Mouse (Mus musculus) CH12.LX (cell line): ENCODE results near the gene Sox10. TPM values are rescaled to one million over a fixed set of nuclear protein-coding genes. Genes with fewer than 3 reads are reported as not detected.

ENCODE experiments used
- DNase-seq: peaks from one replicate; pipeline ENCODE4 v3.0.0-alpha.2; 2013; ENCODE audit errors: extremely low read depth
- H3K27ac ChIP-seq: 2 replicates; pipeline ENCODE4 v1.5.1; 2012; ENCODE audit warnings: low read depth, mild to moderate bottlenecking, control low read depth, moderate library complexity; ENCODE audit not compliant: insufficient read depth
- H3K27me3 ChIP-seq: replicated peaks from 2 replicates; pipeline ENCODE3; 2012; ENCODE audit warnings: inconsistent platforms
- H3K36me3 ChIP-seq, 2 experiments: replicated peaks in 1 of 2; 2 replicates each; pipeline versions ENCODE3 to v1.6.1; 2012; ENCODE audit warnings: inconsistent platforms in 1 of 2, low read length in 1 of 2, mild to moderate bottlenecking in 1 of 2, mixed read lengths in 1 of 2, moderate library complexity in 1 of 2; ENCODE audit not compliant: control insufficient read depth in 1 of 2, insufficient read depth in 1 of 2
- H3K4me1 ChIP-seq, 2 experiments: 2 replicates each; pipeline ENCODE4 v1.6.1; 2012; ENCODE audit warnings: inconsistent platforms in 1 of 2, moderate library complexity in 1 of 2; ENCODE audit not compliant: insufficient read depth in 2 of 2, control insufficient read depth in 1 of 2
- H3K4me2 ChIP-seq: 2 replicates; pipeline ENCODE4 v1.6.1; 2012; ENCODE audit warnings: low read depth, mild to moderate bottlenecking, control low read depth; ENCODE audit not compliant: poor library complexity, insufficient read depth, severe bottlenecking
- H3K4me3 ChIP-seq, 3 experiments: fragments of 150-350 bp in 1 of 3; sonication (generic) in 1 of 3; replicated peaks in 1 of 3; 2 replicates each; pipeline versions ENCODE3 to v1.5.1; 2011 to 2012; ENCODE audit warnings: low read depth in 2 of 3, low read length in 2 of 3, mild to moderate bottlenecking in 2 of 3, moderate library complexity in 2 of 3, control low read depth in 1 of 3, improper control_type of control experiment in 1 of 3, inconsistent platforms in 1 of 3, mixed read lengths in 1 of 3; ENCODE audit not compliant: poor library complexity in 1 of 3
- H3K79me2 ChIP-seq: replicated peaks from 2 replicates; pipeline ENCODE4 v1.6.1; 2012; ENCODE audit warnings: mild to moderate bottlenecking, moderate library complexity; ENCODE audit not compliant: control insufficient read depth, poor library complexity, insufficient read depth, severe bottlenecking; ENCODE audit errors: extremely low read depth
- H3K9ac ChIP-seq: 2 replicates; pipeline ENCODE4 v1.6.1; 2012; ENCODE audit warnings: low read depth, mild to moderate bottlenecking, control low read depth, moderate library complexity; ENCODE audit not compliant: insufficient read depth
- H3K9me3 ChIP-seq: replicated peaks from 2 replicates; pipeline ENCODE3; 2012; ENCODE audit warnings: low read length, inconsistent platforms, mixed read lengths
- CHD2 ChIP-seq: IDR thresholded peaks from 2 replicates; pipeline ENCODE4 v1.6.1; 2011; ENCODE audit warnings: low read length, improper control_type of control experiment
- CTCF ChIP-seq, 2 experiments: IDR thresholded peaks in 1 of 2; conservative IDR thresholded peaks in 1 of 2; 2 replicates each; pipeline ENCODE4 v1.5.1; 2011 to 2012; ENCODE audit warnings: low read depth in 2 of 2, low read length in 2 of 2, improper control_type of control experiment in 1 of 2, inconsistent platforms in 1 of 2, mild to moderate bottlenecking in 1 of 2, moderate library complexity in 1 of 2
- ELF1 ChIP-seq: IDR thresholded peaks from 2 replicates; pipeline ENCODE4 v1.6.1; 2014; ENCODE audit warnings: low read depth, mild to moderate bottlenecking, inconsistent platforms, low read length, improper control_type of control experiment
- ETS1 ChIP-seq: conservative IDR thresholded peaks from 2 replicates; pipeline ENCODE4 v1.6.1; 2012; ENCODE audit warnings: low read depth, mild to moderate bottlenecking, inconsistent platforms, low read length, improper control_type of control experiment, moderate library complexity
- GABPA ChIP-seq: IDR thresholded peaks from 2 replicates; pipeline ENCODE4 v1.6.1; 2012; ENCODE audit warnings: low read depth, low read length, improper control_type of control experiment, inconsistent platforms; ENCODE audit not compliant: insufficient replicate concordance
- JUND ChIP-seq: conservative IDR thresholded peaks from 2 replicates; pipeline ENCODE4 v1.6.1; 2011; ENCODE audit warnings: low read depth, low read length, improper control_type of control experiment
- MAFK ChIP-seq: IDR thresholded peaks from 2 replicates; pipeline ENCODE4 v1.6.1; 2011; ENCODE audit warnings: low read length, improper control_type of control experiment; ENCODE audit not compliant: insufficient replicate concordance
- MEF2A ChIP-seq: IDR thresholded peaks from 2 replicates; pipeline ENCODE4 v1.6.1; 2014; ENCODE audit warnings: low read depth, mild to moderate bottlenecking, inconsistent platforms, low read length, improper control_type of control experiment, borderline replicate concordance
- MXI1 ChIP-seq: IDR thresholded peaks from 2 replicates; pipeline ENCODE4 v1.6.1; 2011; ENCODE audit warnings: mild to moderate bottlenecking, low read depth, low read length, improper control_type of control experiment
- MYC ChIP-seq: IDR thresholded peaks from 2 replicates; pipeline ENCODE4 v1.6.1; 2011; ENCODE audit warnings: low read depth, mild to moderate bottlenecking, improper control_type of control experiment, low read length
- NELFE ChIP-seq: IDR thresholded peaks from 2 replicates; pipeline ENCODE4 v1.6.1; 2011; ENCODE audit warnings: low read depth, low read length, improper control_type of control experiment
- NRF1 ChIP-seq: IDR thresholded peaks from 2 replicates; pipeline ENCODE4 v1.6.1; 2014; ENCODE audit warnings: low read depth, mild to moderate bottlenecking, inconsistent platforms, low read length, improper control_type of control experiment, moderate library complexity
- PAX5 ChIP-seq: IDR thresholded peaks from 2 replicates; pipeline ENCODE4 v1.6.1; 2012; ENCODE audit warnings: low read length, inconsistent platforms, mixed read lengths
- POLR2A ChIP-seq: IDR thresholded peaks from 2 replicates; pipeline ENCODE4 v1.6.1; 2011; ENCODE audit warnings: low read depth, mild to moderate bottlenecking, improper control_type of control experiment, low read length
- POLR2AphosphoS2 ChIP-seq: IDR thresholded peaks from 2 replicates; pipeline ENCODE4 v1.6.1; 2011; ENCODE audit warnings: low read depth, low read length, improper control_type of control experiment
- SIN3A ChIP-seq: IDR thresholded peaks from 2 replicates; pipeline ENCODE4 v1.6.1; 2012; ENCODE audit warnings: low read length, improper control_type of control experiment, inconsistent platforms
- TBP ChIP-seq: conservative IDR thresholded peaks from 2 replicates; pipeline ENCODE4 v1.6.1; 2011; ENCODE audit warnings: low read depth, low read length, improper control_type of control experiment
- UBTF ChIP-seq: IDR thresholded peaks from 2 replicates; pipeline ENCODE4 v1.6.1; 2012; ENCODE audit warnings: low read depth, mild to moderate bottlenecking, inconsistent platforms, low read length, improper control_type of control experiment, moderate library complexity
- USF1 ChIP-seq: IDR thresholded peaks from 2 replicates; pipeline ENCODE4 v1.6.1; 2014; ENCODE audit warnings: low read depth, mild to moderate bottlenecking, inconsistent platforms, low read length, improper control_type of control experiment
- USF2 ChIP-seq: conservative IDR thresholded peaks from 2 replicates; pipeline ENCODE4 v1.6.1; 2011; ENCODE audit warnings: low read depth, low read length, improper control_type of control experiment
- ZC3H11A ChIP-seq: IDR thresholded peaks from 2 replicates; pipeline ENCODE4 v1.6.1; 2012; ENCODE audit warnings: low read depth, mild to moderate bottlenecking, inconsistent platforms, low read length, improper control_type of control experiment
- ZKSCAN1 ChIP-seq: IDR thresholded peaks from 2 replicates; pipeline ENCODE4 v1.6.1; 2012; ENCODE audit warnings: low read depth, inconsistent platforms, low read length, improper control_type of control experiment, borderline replicate concordance
- ZNF384 ChIP-seq: IDR thresholded peaks from 2 replicates; pipeline ENCODE4 v1.6.1; 2012; ENCODE audit warnings: low read depth, low read length, improper control_type of control experiment, inconsistent platforms
- dilution Hi-C: fragments of 300-500 bp; cut with MboI; formaldehyde crosslinking; loops from 2 replicates; pipeline ENCODE4 v1.14.3; 2020; ENCODE audit warnings: low sequenced_read_pairs; ENCODE audit not compliant: extremely low pct_unique_long_range_greater_than_20kb, extremely low pct_ligation_motif_present
- in situ Hi-C: fragments of 300-500 bp; cut with MboI; formaldehyde crosslinking; loops from 3 replicates; pipeline ENCODE4 v1.14.3; 2019; ENCODE audit warnings: low sequenced_read_pairs, low pct_ligation_motif_present, low pct_unique_long_range_greater_than_20kb, mixed read lengths
- polyA plus RNA-seq: library from polyadenylated mRNA; unstranded; fragments of >175 nt; gene quantifications from 2 replicates; pipeline ENCODE4 v1.2.1, GENCODE M21; 2012; ENCODE audit warnings: low read depth; ENCODE audit not compliant: insufficient read length
- total RNA-seq, 2 experiments: library from RNA; depleted of rRNA; stranded (reverse); fragments of 300-350 nt in 1 of 2; fragments of >200 nt in 1 of 2; gene quantifications; 2 replicates each; pipeline ENCODE4 v1.2.3; 2012 to 2014

Gene Sox10
- total and polyA plus RNA-seq, 3 experiments = 0.08 TPM; not detected in 2

- H3K27ac ChIP-seq = no peak overlapping the region
- no peak overlapping the region for H3K9ac ChIP-seq
- dilution Hi-C loops (no loop called here), in situ Hi-C loops (no loop called here)
- no peaks in the 10 kb centered on the region for H3K27me3 ChIP-seq
- no peaks in the 10 kb centered on the region for H3K79me2 ChIP-seq
- H3K9me3 ChIP-seq = no peaks in the 10 kb centered on the region
- H3K36me3 ChIP-seq = peaks cover 73 to 99% of the 10 kb centered on the region in 2 experiments
- no peak overlapping the region for H3K4me3 ChIP-seq
- no peak overlapping the region for H3K4me2 ChIP-seq
- TF ChIP-seq USF1 (no peak), MEF2A (no peak), POLR2A (no peak), JUND (no peak), NRF1 (no peak), PAX5 (no peak)
- DNase-seq = no peak
- H3K4me1 ChIP-seq = 0 out of 4 replicates have a peak, but pooled peaks cover 0 to 2% of the 10 kb centered on the region in 2 experiments
Measured at GRCm38 (mm10) chr15:79119491-79119890, 45.5 kb downstream of the Sox10 start.

GRCm38 (mm10) chr15:79115276-79115675 is 49.8 kb downstream of the Sox10 start:
- Histone ChIP-seq H3K36me3 (peaks cover 52 to 88% of the 10 kb centered on the region in 2 experiments), H3K27ac (no peak overlapping the region), H3K79me2 (peaks cover 5% of the 10 kb centered on the region; the same call in 1 of the 2 replicates), H3K9me3 (no peaks in the 10 kb centered on the region), H3K4me2 (no peak overlapping the region), H3K4me3 (no peak overlapping the region), H3K4me1 (peaks cover 7 to 24% of the 10 kb centered on the region in 2 experiments), H3K27me3 (no peaks in the 10 kb centered on the region), H3K9ac (no peak overlapping the region)
- no peak for DNase-seq
- in situ Hi-C loops (no loop called here), dilution Hi-C loops (no loop called here)
- TF ChIP-seq PAX5 = no peak
- no peak for TF ChIP-seq MYC
- no peak for TF ChIP-seq TBP
- TF ChIP-seq GABPA = no peak
- no peak for TF ChIP-seq NELFE
- no peak for TF ChIP-seq ETS1
- TF ChIP-seq USF1 = no peak
- TF ChIP-seq JUND = no peak
- TF ChIP-seq CHD2 = no peak
- TF ChIP-seq POLR2A = no peak
- no peak for TF ChIP-seq SIN3A
- no peak for TF ChIP-seq ZNF384

GRCm38 (mm10) chr15:79111774-79112173 is 53.3 kb downstream of the Sox10 start:
- in situ Hi-C loops = no loop called here
- Histone ChIP-seq H3K9ac (no peak overlapping the region), H3K4me2 (no peak overlapping the region), H3K9me3 (no peaks in the 10 kb centered on the region), H3K79me2 (peaks cover 13% of the 10 kb centered on the region; the same call in 1 of the 2 replicates), H3K27ac (no peak overlapping the region), H3K4me1 (peaks cover 7 to 34% of the 10 kb centered on the region in 2 experiments), H3K36me3 (peaks cover 22 to 54% of the 10 kb centered on the region in 2 experiments), H3K27me3 (no peaks in the 10 kb centered on the region), H3K4me3 (no peak overlapping the region)
- DNase-seq = no peak
- dilution Hi-C loops = no loop called here
- TF ChIP-seq CTCF (conservative IDR thresholded peaks at IDR 0.05 in 1 of 2, IDR thresholded peaks at IDR 0.05 in 1 of 2; ENCODE audit: low read depth in 2 of 2, low read length in 2 of 2) = no peak
- no peak for TF ChIP-seq UBTF
- TF ChIP-seq POLR2A = no peak
- no peak for TF ChIP-seq MAFK
- TF ChIP-seq ETS1 = no peak
- TF ChIP-seq ELF1 = no peak
- TF ChIP-seq NELFE = no peak
- no peak for TF ChIP-seq USF1
- no peak for TF ChIP-seq ZKSCAN1
- no peak for TF ChIP-seq MXI1
- no peak for TF ChIP-seq USF2
- TF ChIP-seq JUND = no peak
- TF ChIP-seq TBP = no peak
- no peak for TF ChIP-seq MEF2A
- TF ChIP-seq ZC3H11A = no peak
- no peak for TF ChIP-seq POLR2AphosphoS2
- TF ChIP-seq, all 38 proteins: peak for 0
